Mouse (Mus musculus): ENCODE measurements around the gene Pbx1. TPM values are rescaled to one million over a fixed set of nuclear protein-coding genes. Genes with fewer than 3 reads are reported as not detected.
A peak's percentile ranks its signal among the peaks of the same experiment; 100 is the strongest.

Pbx1 gene
- polyA plus RNA-seq, 1 experiment from 2014 or later: 114 TPM

DNA sequence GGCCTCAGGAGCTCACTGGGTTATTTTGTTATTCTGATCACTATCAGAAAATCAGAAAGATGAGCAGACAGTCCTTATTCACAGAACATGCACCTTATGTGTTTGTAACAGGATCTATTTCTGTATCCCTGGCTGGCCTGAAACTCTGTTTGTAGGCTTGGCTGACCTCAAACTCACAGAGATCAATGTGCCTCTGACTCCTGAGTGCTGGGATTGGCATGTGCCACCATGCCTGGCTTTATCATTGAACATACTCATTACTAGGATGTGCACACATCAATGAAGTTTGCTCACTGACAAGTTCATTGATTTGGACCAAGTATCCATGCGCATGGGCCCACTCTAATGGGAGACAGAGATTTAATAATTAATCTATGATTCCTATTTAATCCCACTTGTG lies 27.4 kb upstream of the Pbx1 start:
- H3K27me3 ChIP-seq (ENCODE audit: control insufficient read depth, insufficient read depth, low read length): no peaks in the 10 kb centered on the region
- H3K4me1 ChIP-seq (ENCODE audit: control insufficient read depth, insufficient read depth, low read length): peaks cover 5% of the 10 kb centered on the region; the same call in 1 of the 2 replicates
- no peak for ATAC-seq (ENCODE audit: low FRiP score, low TSS enrichment)
- WGBS: 91% methylated on average over 1 of the region's 1 CpGs
- no peak for DNase-seq
- no peak overlapping the region for H3K4me2 ChIP-seq (ENCODE audit: low read length)
- H3K9ac ChIP-seq (replicated peaks; ENCODE audit: low read length): no peak overlapping the region
- H3K4me3 ChIP-seq (replicated peaks; ENCODE audit: low read depth, low read length): no peak overlapping the region
- no peaks in the 10 kb centered on the region for H3K36me3 ChIP-seq (ENCODE audit: control insufficient read depth, insufficient read depth, low read length)
- H3K9me3 ChIP-seq (ENCODE audit: control insufficient read depth, low read length): no peaks in the 10 kb centered on the region
- H3K27ac ChIP-seq (replicated peaks; ENCODE audit: low read depth, low read length): no peak overlapping the region

DNA sequence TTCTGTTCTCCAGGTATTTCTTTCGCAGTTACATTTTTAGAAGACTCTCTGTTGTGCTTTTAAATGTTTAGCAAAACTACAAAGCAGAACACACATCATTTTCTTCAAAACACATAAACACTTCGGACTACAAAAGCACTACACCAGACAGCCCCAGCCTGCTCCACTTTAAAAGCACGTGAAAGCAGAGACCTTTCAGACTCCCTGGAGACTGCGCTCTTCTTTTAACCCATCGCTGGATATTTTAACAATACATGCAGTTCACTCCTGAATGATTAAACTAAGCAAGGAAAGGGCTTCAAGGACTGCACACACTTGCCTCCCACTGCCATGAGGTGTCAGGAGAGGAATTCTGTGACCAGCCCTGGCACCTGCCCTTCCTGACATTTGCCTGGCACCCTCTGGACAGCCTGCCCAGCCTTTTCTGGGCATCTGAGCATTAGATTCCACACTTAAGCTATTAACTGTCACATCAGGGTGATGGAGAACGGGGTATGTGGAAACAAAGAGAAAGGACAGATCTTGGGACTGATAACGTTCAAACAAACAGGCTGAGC lies 25.2 kb upstream of the Pbx1 start:
- 48% methylated on average over 7 of the region's 7 CpGs for WGBS
- Histone ChIP-seq H3K4me2 (ENCODE audit: low read length) (no peak overlapping the region), H3K36me3 (ENCODE audit: control insufficient read depth, insufficient read depth, low read length) (no peaks in the 10 kb centered on the region), H3K4me1 (ENCODE audit: control insufficient read depth, insufficient read depth, low read length) (peaks cover 5% of the 10 kb centered on the region; the same call in 1 of the 2 replicates), H3K27me3 (ENCODE audit: control insufficient read depth, insufficient read depth, low read length) (no peaks in the 10 kb centered on the region), H3K27ac (replicated peaks; ENCODE audit: low read depth, low read length) (no peak overlapping the region), H3K4me3 (replicated peaks; ENCODE audit: low read depth, low read length) (no peak overlapping the region), H3K9me3 (ENCODE audit: control insufficient read depth, low read length) (no peaks in the 10 kb centered on the region), H3K9ac (replicated peaks; ENCODE audit: low read length) (no peak overlapping the region)
- peak; percentile 55 for DNase-seq
- no peak for ATAC-seq (ENCODE audit: low FRiP score, low TSS enrichment)

GRCm38 (mm10) chr1:168455178-168455577 lies 23.1 kb upstream of the Pbx1 start:
- no peak overlapping the region for H3K27ac ChIP-seq (replicated peaks; ENCODE audit: low read depth, low read length)
- H3K36me3 ChIP-seq (ENCODE audit: control insufficient read depth, insufficient read depth, low read length): no peaks in the 10 kb centered on the region
- H3K4me3 ChIP-seq (replicated peaks; ENCODE audit: low read depth, low read length): no peak overlapping the region
- H3K9ac ChIP-seq (replicated peaks; ENCODE audit: low read length): no peak overlapping the region
- 86% methylated on average over 8 of the region's 8 CpGs for WGBS
- DNase-seq (no peak), ATAC-seq (ENCODE audit: low FRiP score, low TSS enrichment) (no peak)
- no peaks in the 10 kb centered on the region for H3K27me3 ChIP-seq (ENCODE audit: control insufficient read depth, insufficient read depth, low read length)
- no peaks in the 10 kb centered on the region for H3K9me3 ChIP-seq (ENCODE audit: control insufficient read depth, low read length)
- H3K4me2 ChIP-seq (ENCODE audit: low read length): no peak overlapping the region
- H3K4me1 ChIP-seq (ENCODE audit: control insufficient read depth, insufficient read depth, low read length): peaks cover 5% of the 10 kb centered on the region; the same call in 1 of the 2 replicates

GRCm38 (mm10) chr1:168433671-168434070 lies 1.6 kb upstream of the Pbx1 start:
- no peak overlapping the region for H3K4me3 ChIP-seq (replicated peaks; ENCODE audit: low read depth, low read length)
- no peaks in the 10 kb centered on the region for H3K36me3 ChIP-seq (ENCODE audit: control insufficient read depth, insufficient read depth, low read length)
- no peaks in the 10 kb centered on the region for H3K27me3 ChIP-seq (ENCODE audit: control insufficient read depth, insufficient read depth, low read length)
- no peak overlapping the region for H3K27ac ChIP-seq (replicated peaks; ENCODE audit: low read depth, low read length)
- no peak for DNase-seq
- no peaks in the 10 kb centered on the region for H3K9me3 ChIP-seq (ENCODE audit: control insufficient read depth, low read length)
- 96% methylated on average over 3 of the region's 3 CpGs for WGBS
- H3K4me2 ChIP-seq (ENCODE audit: low read length): no peak overlapping the region
- H3K9ac ChIP-seq (replicated peaks; ENCODE audit: low read length): no peak overlapping the region
- no peak for ATAC-seq (ENCODE audit: low FRiP score, low TSS enrichment)
- no peaks in the 10 kb centered on the region; the same call in 1 of the 2 replicates for H3K4me1 ChIP-seq (ENCODE audit: control insufficient read depth, insufficient read depth, low read length)

DNA sequence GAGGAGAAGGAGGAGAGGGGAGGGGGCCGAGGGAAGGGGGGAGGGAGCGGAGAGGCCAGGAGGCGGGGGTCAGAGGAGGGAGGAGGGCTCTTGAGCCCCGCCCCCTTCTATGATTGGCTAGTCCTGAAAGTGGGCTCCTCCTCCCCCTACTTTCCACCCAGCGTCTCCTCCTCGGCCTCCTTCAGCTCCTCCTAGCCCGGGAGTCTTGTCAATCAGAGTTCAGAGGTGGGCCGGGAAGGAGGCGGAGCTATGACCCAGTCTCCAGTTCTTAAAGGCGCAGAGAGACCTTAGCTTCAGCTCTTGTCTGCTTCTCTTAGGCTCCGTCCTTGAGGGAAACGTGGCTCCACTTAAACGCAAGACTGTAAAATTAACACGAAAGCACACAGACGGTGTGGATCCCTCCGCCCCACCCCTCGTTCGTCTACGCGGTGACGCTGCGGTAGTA lies 233 bp upstream of the Pbx1 start:
- under 1% methylated on average over 22 of the region's 22 CpGs for WGBS
- Histone ChIP-seq H3K4me1 (ENCODE audit: control insufficient read depth, insufficient read depth, low read length) (peaks cover 11% of the 10 kb centered on the region), H3K27me3 (ENCODE audit: control insufficient read depth, insufficient read depth, low read length) (no peaks in the 10 kb centered on the region), H3K9ac (replicated peaks; ENCODE audit: low read length) (peak overlapping the region; percentile 37; the same call in 1 of the 2 replicates), H3K4me2 (ENCODE audit: low read length) (peak overlapping the region; percentile 56), H3K36me3 (ENCODE audit: control insufficient read depth, insufficient read depth, low read length) (no peaks in the 10 kb centered on the region), H3K9me3 (ENCODE audit: control insufficient read depth, low read length) (no peaks in the 10 kb centered on the region), H3K4me3 (replicated peaks; ENCODE audit: low read depth, low read length) (peak overlapping the region; percentile 56), H3K27ac (replicated peaks; ENCODE audit: low read depth, low read length) (peak overlapping the region; percentile 94; the same call in 1 of the 2 replicates)
- ATAC-seq (ENCODE audit: low FRiP score, low TSS enrichment): peak; percentile 99
- peak; percentile 98 for DNase-seq

GRCm38 (mm10) chr1:168431711-168432231 lies 299 bp downstream of the Pbx1 start:
- no peaks in the 10 kb centered on the region for H3K36me3 ChIP-seq (ENCODE audit: control insufficient read depth, insufficient read depth, low read length)
- peak overlapping the region; percentile 56 for H3K4me3 ChIP-seq (replicated peaks; ENCODE audit: low read depth, low read length)
- no peak for DNase-seq
- H3K4me2 ChIP-seq (ENCODE audit: low read length): peak overlapping the region; percentile 66
- WGBS: under 1% methylated on average over 14 of the region's 14 CpGs
- H3K9me3 ChIP-seq (ENCODE audit: control insufficient read depth, low read length): no peaks in the 10 kb centered on the region
- H3K27me3 ChIP-seq (ENCODE audit: control insufficient read depth, insufficient read depth, low read length): no peaks in the 10 kb centered on the region
- peaks cover 16% of the 10 kb centered on the region for H3K4me1 ChIP-seq (ENCODE audit: control insufficient read depth, insufficient read depth, low read length)
- H3K9ac ChIP-seq (replicated peaks; ENCODE audit: low read length): peak overlapping the region; percentile 76
- peak; percentile 90 for ATAC-seq (ENCODE audit: low FRiP score, low TSS enrichment)
- H3K27ac ChIP-seq (replicated peaks; ENCODE audit: low read depth, low read length): peak overlapping the region; percentile 94

DNA sequence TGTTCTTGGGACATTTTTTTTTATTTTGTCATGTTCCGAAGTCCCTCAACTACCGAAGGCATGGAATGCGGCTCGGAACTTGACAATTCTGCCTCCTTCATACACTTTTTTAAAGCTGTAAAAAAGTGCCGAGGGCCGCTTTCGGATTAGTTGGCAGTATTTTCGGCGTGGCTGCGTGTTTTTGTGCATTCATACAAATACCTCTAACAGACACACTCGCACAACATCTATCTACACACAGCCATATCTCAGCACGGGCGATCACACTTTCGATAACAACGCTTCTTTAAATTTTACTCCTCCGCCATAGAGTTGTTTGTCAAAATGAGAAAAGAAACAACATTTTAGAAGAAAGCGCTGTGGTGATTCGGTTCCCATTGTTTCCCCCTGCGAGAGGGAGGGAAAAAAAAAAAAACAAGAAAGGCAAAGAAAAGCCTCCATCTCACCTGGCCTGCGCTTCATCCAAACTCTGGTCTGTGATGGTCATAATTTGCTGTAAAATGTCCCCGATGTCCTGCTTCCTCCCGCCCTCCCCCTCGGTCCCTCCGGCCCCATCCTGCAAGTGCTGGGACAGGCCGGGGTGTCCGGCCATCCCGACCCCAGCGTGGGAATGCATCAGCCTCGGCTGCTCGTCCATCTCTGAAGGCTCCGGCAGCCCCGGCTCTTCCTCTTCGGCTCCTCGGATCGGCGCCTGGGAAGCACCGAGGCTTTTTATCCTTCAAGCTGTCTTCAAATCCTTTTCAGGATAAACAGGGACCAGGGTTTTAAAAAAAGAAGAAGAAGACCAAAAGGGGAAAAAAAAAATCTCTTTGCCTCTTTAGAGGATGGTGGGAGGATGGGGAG lies 981 bp downstream of the Pbx1 start:
- WGBS: under 1% methylated on average over 37 of the region's 37 CpGs
- no peak for ATAC-seq (ENCODE audit: low FRiP score, low TSS enrichment)

GRCm38 (mm10) chr1:168429856-168430644 lies 2.0 kb downstream of the Pbx1 start:
- Histone ChIP-seq H3K4me3 (replicated peaks; ENCODE audit: low read depth, low read length) (peak overlapping the region; percentile 56), H3K36me3 (ENCODE audit: control insufficient read depth, insufficient read depth, low read length) (no peaks in the 10 kb centered on the region), H3K27me3 (ENCODE audit: control insufficient read depth, insufficient read depth, low read length) (no peaks in the 10 kb centered on the region), H3K9ac (replicated peaks; ENCODE audit: low read length) (peak overlapping the region; percentile 76), H3K9me3 (ENCODE audit: control insufficient read depth, low read length) (no peaks in the 10 kb centered on the region), H3K4me1 (ENCODE audit: control insufficient read depth, insufficient read depth, low read length) (peaks cover 31% of the 10 kb centered on the region), H3K4me2 (ENCODE audit: low read length) (peak overlapping the region; percentile 66), H3K27ac (replicated peaks; ENCODE audit: low read depth, low read length) (peak overlapping the region; percentile 78)
- 2% methylated on average over 5 of the region's 5 CpGs for WGBS
- ATAC-seq (ENCODE audit: low FRiP score, low TSS enrichment): no peak
- peak; percentile 45 for DNase-seq

More for the DNA sequence above, 981 bp downstream of the Pbx1 start:
- Histone ChIP-seq H3K4me1 (ENCODE audit: control insufficient read depth, insufficient read depth, low read length) (peaks cover 21% of the 10 kb centered on the region), H3K4me3 (replicated peaks; ENCODE audit: low read depth, low read length) (peak overlapping the region; percentile 56), H3K4me2 (ENCODE audit: low read length) (peak overlapping the region; percentile 66), H3K27ac (replicated peaks; ENCODE audit: low read depth, low read length) (peak overlapping the region; percentile 94), H3K36me3 (ENCODE audit: control insufficient read depth, insufficient read depth, low read length) (no peaks in the 10 kb centered on the region), H3K27me3 (ENCODE audit: control insufficient read depth, insufficient read depth, low read length) (no peaks in the 10 kb centered on the region), H3K9me3 (ENCODE audit: control insufficient read depth, low read length) (no peaks in the 10 kb centered on the region), H3K9ac (replicated peaks; ENCODE audit: low read length) (peak overlapping the region; percentile 76)
- peak; percentile 73 for DNase-seq

Measured in midbrain, embryonic 14.5 days (tissue).